Mouse (Mus musculus): ENCODE data around the gene Gm21828.
"Not testable (repeated sequence)": the region's sequence is repeated elsewhere in the genome, so short reads cannot be mapped to it uniquely, and the experiment has no call there.

Gm21828 gene

GRCm38 (mm10) chrY:13223828-13224227 lies at the start of gene Gm21828:
TSS of gene Gm21828 (minus strand) at chrY:13223928.
- not testable (repeated sequence) for DNase-seq (ENCODE audit: low spot score in 2 of 2)

- not testable (repeated sequence) for DNase-seq (ENCODE audit: low spot score in 2 of 2)
Measured at GRCm38 (mm10) chrY:13252091-13252490, 28.4 kb upstream of the Gm21828 start, which contains the start of the genes Gm21440 and Gm21454. TSS of gene Gm21440 (plus strand) at chrY:13252391. TSS of gene Gm21454 (plus strand) at chrY:13252442.
